Mouse (Mus musculus) kidney, adult 2 months (tissue): ENCODE measurements around the gene Dnajb14.
"Not testable (repeated sequence)": the region's sequence is repeated elsewhere in the genome, so short reads cannot be mapped to it uniquely, and the experiment has no call there.

Source experiments
- CTCF ChIP-seq: fragments of 200-500 bp; conservative IDR thresholded peaks from 2 replicates; pipeline ENCODE4 v1.5.1; 2011; ENCODE audit warnings: low read depth, mild to moderate bottlenecking, control low read depth, low read length, moderate library complexity, mixed read lengths; ENCODE audit not compliant: insufficient read depth, insufficient read length
- POLR2A ChIP-seq: fragments of 200-500 bp; IDR thresholded peaks from one replicate; pipeline ENCODE4 v1.6.1; 2011; ENCODE audit warnings: low read depth, low read length, control low read depth

DNA sequence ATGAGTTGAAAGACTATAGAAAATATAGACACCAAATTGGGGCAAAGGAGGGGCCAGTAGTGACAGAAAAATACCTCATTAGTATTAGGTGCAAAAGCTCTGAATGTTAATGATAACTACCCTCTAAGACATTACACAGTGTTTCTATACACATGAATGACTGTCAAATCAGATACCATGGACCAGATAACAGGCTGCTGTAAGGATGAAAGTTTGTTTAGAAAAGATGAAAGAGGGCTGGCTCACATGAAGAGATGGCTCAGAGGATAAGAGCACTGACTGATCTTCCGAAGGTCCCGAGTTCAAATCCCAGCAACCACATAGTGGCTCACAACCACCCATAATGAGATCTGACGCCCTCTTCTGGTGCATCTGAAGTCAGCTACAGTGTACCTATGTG is 83.8 kb downstream of the Dnajb14 start:
- TF ChIP-seq CTCF, POLR2A: not testable (repeated sequence)
